Mouse (Mus musculus) kidney, adult 2 months (tissue): ENCODE results near the gene Mblac1.

Experiments
- CTCF ChIP-seq: fragments of 200-500 bp; conservative IDR thresholded peaks from 2 replicates; pipeline ENCODE4 v1.5.1; 2011; ENCODE audit warnings: low read depth, mild to moderate bottlenecking, control low read depth, low read length, moderate library complexity, mixed read lengths; ENCODE audit not compliant: insufficient read depth, insufficient read length
- POLR2A ChIP-seq: fragments of 200-500 bp; IDR thresholded peaks from one replicate; pipeline ENCODE4 v1.6.1; 2011; ENCODE audit warnings: low read depth, low read length, control low read depth

- TF ChIP-seq POLR2A = no peak
- no peak for TF ChIP-seq CTCF
These were observed 28.5 kb upstream of the Mblac1 start for GRCm38 (mm10) chr5:138165594-138165993.
